Mouse (Mus musculus): ENCODE measurements around the gene Gm21885. TPM values are rescaled to one million over a fixed set of nuclear protein-coding genes. Genes with fewer than 3 reads are reported as not detected.

The Gm21885 gene
- polyA plus RNA-seq, 1 experiment from 2014 or later, result not detected

- peaks cover 5% of the 10 kb centered on the region; the same call in 1 of the 2 replicates for H3K4me1 ChIP-seq (ENCODE audit: insufficient read depth, low read length)
- peak; percentile 85 for ATAC-seq (ENCODE audit: low FRiP score, low TSS enrichment)
- peak overlapping the region; percentile 65 for H3K4me2 ChIP-seq (replicated peaks; ENCODE audit: low read depth, low read length)
- H3K9me3 ChIP-seq (ENCODE audit: low read length), result no peaks in the 10 kb centered on the region
- no peaks in the 10 kb centered on the region for H3K27me3 ChIP-seq (ENCODE audit: insufficient read depth, low read length)
- 8% methylated on average over 20 of the region's 20 CpGs for WGBS
- H3K9ac ChIP-seq (replicated peaks; ENCODE audit: low read length), result peak overlapping the region; percentile 55
- 0 out of 2 replicates have a peak, but pooled peaks cover 1% of the 10 kb centered on the region for H3K36me3 ChIP-seq (ENCODE audit: insufficient read depth, low read length)
- H3K27ac ChIP-seq (ENCODE audit: low read length), result no peak overlapping the region
- H3K4me3 ChIP-seq (ENCODE audit: low read length), result peak overlapping the region; percentile 40
These were observed 4.8 kb upstream of the Gm21885 start for GRCm38 (mm10) chr11:94276869-94277337.

GRCm38 (mm10) chr11:94282291-94282690 lies 618 bp downstream of the Gm21885 start:
- 63% methylated on average over 5 of the region's 5 CpGs for WGBS

GRCm38 (mm10) chr11:94283536-94284099 lies 1.9 kb downstream of the Gm21885 start:
- Histone ChIP-seq H3K4me2 (replicated peaks; ENCODE audit: low read depth, low read length) (no peak overlapping the region), H3K4me1 (ENCODE audit: insufficient read depth, low read length) (no peaks in the 10 kb centered on the region), H3K27ac (ENCODE audit: low read length) (no peak overlapping the region), H3K9me3 (ENCODE audit: low read length) (no peaks in the 10 kb centered on the region), H3K36me3 (ENCODE audit: insufficient read depth, low read length) (peaks cover 42% of the 10 kb centered on the region), H3K9ac (replicated peaks; ENCODE audit: low read length) (no peak overlapping the region), H3K4me3 (ENCODE audit: low read length) (no peak overlapping the region), H3K27me3 (ENCODE audit: insufficient read depth, low read length) (no peaks in the 10 kb centered on the region)
- 91% methylated on average over 6 of the region's 6 CpGs for WGBS
- ATAC-seq (ENCODE audit: low FRiP score, low TSS enrichment), result no peak

More at GRCm38 (mm10) chr11:94282291-94282690, 618 bp downstream of the Gm21885 start:
- Histone ChIP-seq H3K4me3 (ENCODE audit: low read length) (no peak overlapping the region), H3K4me2 (replicated peaks; ENCODE audit: low read depth, low read length) (no peak overlapping the region), H3K36me3 (ENCODE audit: insufficient read depth, low read length) (peaks cover 32% of the 10 kb centered on the region), H3K27me3 (ENCODE audit: insufficient read depth, low read length) (no peaks in the 10 kb centered on the region), H3K4me1 (ENCODE audit: insufficient read depth, low read length) (peaks cover 3% of the 10 kb centered on the region; the same call in 1 of the 2 replicates), H3K9ac (replicated peaks; ENCODE audit: low read length) (no peak overlapping the region), H3K9me3 (ENCODE audit: low read length) (no peaks in the 10 kb centered on the region), H3K27ac (ENCODE audit: low read length) (no peak overlapping the region)
- no peak for ATAC-seq (ENCODE audit: low FRiP score, low TSS enrichment)

DNA sequence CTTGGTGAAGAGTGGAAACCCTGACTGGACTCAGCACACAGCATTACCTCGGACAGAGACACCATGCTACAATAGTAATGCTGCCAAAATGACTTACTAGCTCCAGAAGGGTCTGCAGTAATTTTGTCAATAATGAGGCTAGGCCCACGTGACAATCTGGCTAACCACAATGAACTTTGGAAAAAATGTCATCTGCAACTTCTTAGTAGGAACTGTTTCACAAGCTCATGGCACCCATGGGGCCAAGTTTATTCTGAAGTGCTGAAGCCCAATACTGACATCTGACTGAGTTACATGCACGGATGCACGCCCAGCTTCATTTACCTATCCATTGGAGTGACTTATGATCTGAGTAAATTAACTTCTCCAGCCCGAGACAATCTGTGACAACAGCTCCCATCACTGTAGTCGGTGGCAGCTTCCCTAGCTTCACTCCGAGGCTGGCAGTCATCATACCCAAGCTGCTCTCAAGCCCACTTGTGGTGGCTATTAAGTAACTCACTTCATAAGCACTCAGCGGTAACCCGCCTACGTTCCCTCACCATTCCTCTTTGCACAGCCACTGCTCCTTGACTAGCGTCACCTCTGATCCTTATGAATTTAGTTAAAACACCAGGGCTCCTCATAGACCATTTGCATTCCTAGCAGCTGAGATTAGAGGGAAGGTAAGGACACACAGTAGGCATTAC lies 4.4 kb downstream of the Gm21885 start:
- Histone ChIP-seq H3K4me3 (ENCODE audit: low read length) (no peak overlapping the region), H3K9ac (replicated peaks; ENCODE audit: low read length) (no peak overlapping the region), H3K27me3 (ENCODE audit: insufficient read depth, low read length) (no peaks in the 10 kb centered on the region), H3K27ac (ENCODE audit: low read length) (no peak overlapping the region), H3K9me3 (ENCODE audit: low read length) (no peaks in the 10 kb centered on the region), H3K4me1 (ENCODE audit: insufficient read depth, low read length) (no peaks in the 10 kb centered on the region), H3K36me3 (ENCODE audit: insufficient read depth, low read length) (peaks cover 62% of the 10 kb centered on the region), H3K4me2 (replicated peaks; ENCODE audit: low read depth, low read length) (no peak overlapping the region)
- WGBS, result 82% methylated on average over 11 of the region's 11 CpGs
- ATAC-seq (ENCODE audit: low FRiP score, low TSS enrichment), result no peak

DNA sequence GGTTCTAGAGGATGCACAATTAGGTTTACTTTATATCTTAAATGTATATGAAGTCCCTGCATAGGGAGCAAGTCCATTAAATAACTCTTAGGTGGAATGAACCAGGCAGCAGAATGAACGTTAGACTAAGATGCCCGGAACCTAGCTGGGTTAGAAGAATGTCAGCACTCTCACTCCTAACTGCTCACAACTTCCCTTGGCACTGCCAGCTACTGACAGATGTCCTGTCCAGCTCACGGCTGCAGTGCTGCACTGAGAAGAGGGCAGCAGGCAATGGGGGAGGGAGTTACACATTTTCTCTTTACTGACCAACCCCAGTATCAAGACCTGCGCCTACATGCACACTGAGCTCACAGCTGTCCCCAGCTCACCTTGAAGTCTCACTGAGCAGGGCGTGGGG lies 5.4 kb downstream of the Gm21885 start:
- no peak overlapping the region for H3K4me3 ChIP-seq (ENCODE audit: low read length)
- no peaks in the 10 kb centered on the region for H3K4me1 ChIP-seq (ENCODE audit: insufficient read depth, low read length)
- H3K36me3 ChIP-seq (ENCODE audit: insufficient read depth, low read length), result peaks cover 66% of the 10 kb centered on the region
- no peaks in the 10 kb centered on the region for H3K27me3 ChIP-seq (ENCODE audit: insufficient read depth, low read length)
- H3K9me3 ChIP-seq (ENCODE audit: low read length), result no peaks in the 10 kb centered on the region
- H3K4me2 ChIP-seq (replicated peaks; ENCODE audit: low read depth, low read length), result no peak overlapping the region
- H3K9ac ChIP-seq (replicated peaks; ENCODE audit: low read length), result no peak overlapping the region
- H3K27ac ChIP-seq (ENCODE audit: low read length), result no peak overlapping the region
- no peak for ATAC-seq (ENCODE audit: low FRiP score, low TSS enrichment)
- WGBS, result 89% methylated on average over 5 of the region's 5 CpGs

DNA sequence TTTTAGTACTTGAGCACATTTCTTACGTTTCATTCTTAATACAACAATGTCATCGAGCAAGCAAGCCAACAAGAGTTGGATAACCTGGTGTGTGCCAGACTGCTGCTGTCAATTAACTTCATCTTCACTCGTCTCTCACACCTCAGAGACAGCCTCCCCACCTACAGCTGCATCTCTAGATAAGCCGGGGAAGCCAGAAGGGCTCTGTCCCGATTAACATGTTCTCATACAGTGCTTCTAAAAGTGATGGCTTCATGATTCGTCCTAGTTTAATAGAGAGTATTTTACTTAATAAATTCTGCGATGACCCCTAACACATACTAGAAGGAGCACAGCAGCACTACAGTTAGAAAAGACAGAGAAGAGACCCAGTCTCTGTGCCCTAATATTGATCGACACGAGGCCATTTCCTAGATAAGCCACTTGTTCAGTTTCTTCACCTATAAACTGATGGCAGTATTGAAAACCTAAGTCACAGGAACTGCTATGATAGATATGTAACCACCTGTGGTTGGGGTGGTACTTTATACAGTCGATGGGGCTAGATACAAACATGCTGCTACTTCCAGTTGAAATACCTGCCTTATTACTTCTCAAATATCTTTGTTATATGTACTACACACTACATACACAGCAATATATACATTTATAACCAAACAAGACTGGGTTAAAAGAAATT lies 8.5 kb downstream of the Gm21885 start:
- WGBS, result 93% methylated on average over 10 of the region's 10 CpGs
- Histone ChIP-seq H3K36me3 (ENCODE audit: insufficient read depth, low read length) (peaks cover 74% of the 10 kb centered on the region), H3K4me1 (ENCODE audit: insufficient read depth, low read length) (no peaks in the 10 kb centered on the region), H3K27ac (ENCODE audit: low read length) (no peak overlapping the region), H3K27me3 (ENCODE audit: insufficient read depth, low read length) (no peaks in the 10 kb centered on the region), H3K9me3 (ENCODE audit: low read length) (no peaks in the 10 kb centered on the region), H3K4me2 (replicated peaks; ENCODE audit: low read depth, low read length) (no peak overlapping the region), H3K9ac (replicated peaks; ENCODE audit: low read length) (no peak overlapping the region), H3K4me3 (ENCODE audit: low read length) (no peak overlapping the region)
- ATAC-seq (ENCODE audit: low FRiP score, low TSS enrichment), result no peak

GRCm38 (mm10) chr11:94294996-94295845 lies 13.5 kb downstream of the Gm21885 start:
- 74% methylated on average over 9 of the region's 9 CpGs for WGBS
- H3K9me3 ChIP-seq (ENCODE audit: low read length), result no peaks in the 10 kb centered on the region
- H3K27ac ChIP-seq (ENCODE audit: low read length), result no peak overlapping the region
- no peak overlapping the region for H3K9ac ChIP-seq (replicated peaks; ENCODE audit: low read length)
- no peak overlapping the region for H3K4me2 ChIP-seq (replicated peaks; ENCODE audit: low read depth, low read length)
- no peaks in the 10 kb centered on the region for H3K27me3 ChIP-seq (ENCODE audit: insufficient read depth, low read length)
- H3K4me3 ChIP-seq (ENCODE audit: low read length), result no peak overlapping the region
- peaks cover 73% of the 10 kb centered on the region for H3K36me3 ChIP-seq (ENCODE audit: insufficient read depth, low read length)
- no peak for ATAC-seq (ENCODE audit: low FRiP score, low TSS enrichment)
- H3K4me1 ChIP-seq (ENCODE audit: insufficient read depth, low read length), result no peaks in the 10 kb centered on the region

DNA sequence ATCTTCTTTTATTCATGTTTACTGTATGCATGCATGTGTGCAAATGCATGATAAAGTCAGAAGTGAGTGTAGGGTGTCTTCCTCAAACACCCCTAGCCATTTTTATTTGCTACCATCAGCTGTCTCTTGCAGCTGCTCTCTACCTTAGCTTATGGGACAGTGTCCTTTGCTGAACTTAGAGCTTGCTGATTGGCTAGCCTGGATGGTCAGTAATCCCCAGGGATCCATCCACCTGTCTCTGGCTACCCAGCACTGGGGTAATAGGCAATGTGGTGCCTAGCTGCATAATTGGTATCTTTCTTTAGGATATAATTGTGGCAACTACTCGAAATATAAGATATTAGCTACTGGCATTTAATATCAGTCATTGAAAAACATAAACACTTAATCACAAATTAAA lies 31.1 kb downstream of the Gm21885 start:
- Histone ChIP-seq H3K9ac (replicated peaks; ENCODE audit: low read length) (no peak overlapping the region), H3K4me1 (ENCODE audit: insufficient read depth, low read length) (peaks cover 35% of the 10 kb centered on the region), H3K9me3 (ENCODE audit: low read length) (no peaks in the 10 kb centered on the region), H3K36me3 (ENCODE audit: insufficient read depth, low read length) (no peaks in the 10 kb centered on the region), H3K27me3 (ENCODE audit: insufficient read depth, low read length) (no peaks in the 10 kb centered on the region), H3K27ac (ENCODE audit: low read length) (no peak overlapping the region), H3K4me3 (ENCODE audit: low read length) (no peak overlapping the region), H3K4me2 (replicated peaks; ENCODE audit: low read depth, low read length) (no peak overlapping the region)
- 77% methylated on average over 1 of the region's 1 CpGs for WGBS
- no peak for ATAC-seq (ENCODE audit: low FRiP score, low TSS enrichment)

GRCm38 (mm10) chr11:94314098-94314652 lies 32.5 kb downstream of the Gm21885 start:
- no peak overlapping the region for H3K9ac ChIP-seq (replicated peaks; ENCODE audit: low read length)
- WGBS, result 66% methylated on average over 2 of the region's 2 CpGs
- peaks cover 2% of the 10 kb centered on the region; the same call in 1 of the 2 replicates for H3K36me3 ChIP-seq (ENCODE audit: insufficient read depth, low read length)
- peaks cover 39% of the 10 kb centered on the region for H3K4me1 ChIP-seq (ENCODE audit: insufficient read depth, low read length)
- no peak overlapping the region for H3K4me3 ChIP-seq (ENCODE audit: low read length)
- H3K27me3 ChIP-seq (ENCODE audit: insufficient read depth, low read length), result no peaks in the 10 kb centered on the region
- no peak overlapping the region for H3K27ac ChIP-seq (ENCODE audit: low read length)
- no peak for ATAC-seq (ENCODE audit: low FRiP score, low TSS enrichment)
- H3K9me3 ChIP-seq (ENCODE audit: low read length), result no peaks in the 10 kb centered on the region
- H3K4me2 ChIP-seq (replicated peaks; ENCODE audit: low read depth, low read length), result no peak overlapping the region
